Mouse (Mus musculus): ENCODE measurements at regions not wholly inside any gene's neighbourhood (a gene's known extent, or its start where the extent isn't known, plus 50 kb on each side); places are given as distances from the start of the nearest gene placed in this dataset.

DNA sequence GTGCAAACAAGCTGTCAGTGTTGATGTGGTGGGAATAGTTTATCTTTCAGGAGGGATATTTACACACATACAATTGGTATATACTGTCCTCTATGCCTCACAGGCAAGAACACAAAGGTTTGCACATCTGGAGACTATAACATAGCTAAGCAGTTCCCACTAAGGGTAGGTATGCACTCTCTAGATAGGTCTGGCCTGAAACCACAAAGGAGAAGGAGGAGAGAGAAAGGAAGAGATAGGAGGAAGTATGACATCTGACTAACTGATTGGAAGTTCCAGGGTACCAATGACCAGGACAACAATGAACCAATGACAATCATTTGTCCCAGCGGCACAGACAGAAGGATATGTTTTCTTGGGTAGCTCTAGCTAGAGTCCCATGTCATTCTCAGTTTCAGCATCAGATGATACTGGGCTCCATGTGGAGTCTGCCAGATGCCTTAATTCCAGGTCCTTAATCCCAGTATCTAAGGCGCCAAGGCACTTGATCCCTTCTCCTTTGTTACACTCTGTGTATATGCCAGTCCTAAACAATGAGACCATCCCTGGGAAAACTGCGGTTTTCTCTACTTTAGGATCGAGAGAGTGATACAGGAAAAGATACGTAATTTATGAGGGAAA lies 168.5 kb downstream of the Cd83 start:
- peaks cover 0 to 5% of the 10 kb centered on the region in 2 experiments; a peak in 1 of 4 replicates for H3K4me1 ChIP-seq (ENCODE audit: control insufficient read depth in 2 of 2, insufficient read depth in 2 of 2, low read length in 2 of 2)
- no peaks in the 10 kb centered on the region for H3K9me3 ChIP-seq (ENCODE audit: control insufficient read depth, low read length)
- no peak overlapping the region for H3K4me2 ChIP-seq (ENCODE audit: low read length)
- no peaks in the 10 kb centered on the region for H3K36me3 ChIP-seq (ENCODE audit: control insufficient read depth, insufficient read depth, low read length)
- 79% methylated on average over 5 of the region's 5 CpGs for WGBS
- no peak overlapping the region for H3K4me3 ChIP-seq (ENCODE audit: control insufficient read depth in 1 of 2, insufficient read depth in 1 of 2, low read depth in 1 of 2, low read length in 2 of 2)
- H3K9ac ChIP-seq (ENCODE audit: low read length): no peak overlapping the region
- no peak overlapping the region for H3K27ac ChIP-seq (replicated peaks in 1 of 2; ENCODE audit: control insufficient read depth in 1 of 2, insufficient read depth in 1 of 2, low read depth in 2 of 2, low read length in 2 of 2)
- H3K27me3 ChIP-seq (ENCODE audit: control insufficient read depth, insufficient read depth, low read length): no peaks in the 10 kb centered on the region
- ATAC-seq (ENCODE audit: insufficient number of reproducible peaks, insufficient read depth, low FRiP score, low read depth): no peak

- no peak overlapping the region for H3K4me2 ChIP-seq (ENCODE audit: low read length)
- H3K9me3 ChIP-seq (ENCODE audit: control insufficient read depth, low read length): no peaks in the 10 kb centered on the region
- H3K4me3 ChIP-seq (ENCODE audit: control insufficient read depth in 1 of 2, insufficient read depth in 1 of 2, low read depth in 1 of 2, low read length in 2 of 2): no peak overlapping the region
- no peak for ATAC-seq (ENCODE audit: insufficient number of reproducible peaks, insufficient read depth, low FRiP score, low read depth)
- no peak overlapping the region for H3K9ac ChIP-seq (ENCODE audit: low read length)
- no peaks in the 10 kb centered on the region for H3K36me3 ChIP-seq (ENCODE audit: control insufficient read depth, insufficient read depth, low read length)
- peaks cover 0 to 5% of the 10 kb centered on the region in 2 experiments; a peak in 1 of 4 replicates for H3K4me1 ChIP-seq (ENCODE audit: control insufficient read depth in 2 of 2, insufficient read depth in 2 of 2, low read length in 2 of 2)
- no peaks in the 10 kb centered on the region for H3K27me3 ChIP-seq (ENCODE audit: control insufficient read depth, insufficient read depth, low read length)
- no peak overlapping the region for H3K27ac ChIP-seq (replicated peaks in 1 of 2; ENCODE audit: control insufficient read depth in 1 of 2, insufficient read depth in 1 of 2, low read depth in 2 of 2, low read length in 2 of 2)
- 89% methylated on average over 10 of the region's 10 CpGs for WGBS
These were observed 170.3 kb downstream of the Cd83 start for GRCm38 (mm10) chr13:43954714-43955393.

DNA sequence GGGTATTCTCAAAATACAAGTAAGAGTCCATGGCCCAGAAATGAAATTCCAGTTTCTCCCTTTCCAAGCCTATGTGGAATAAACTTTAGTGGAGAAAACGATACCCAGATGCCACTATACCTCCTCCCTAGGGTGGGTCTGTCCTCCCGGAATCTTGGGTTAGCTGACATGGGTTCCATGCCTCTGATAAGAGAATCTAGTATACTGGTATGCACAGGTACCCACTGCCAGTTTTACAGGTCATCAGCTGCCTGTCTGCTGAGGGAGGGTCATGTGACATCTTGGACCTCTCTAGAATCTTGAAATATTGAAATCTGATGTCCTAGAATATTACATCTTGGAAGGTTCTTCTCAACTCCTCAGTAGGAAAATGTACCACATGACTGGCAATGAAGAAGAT lies 172.5 kb downstream of the Cd83 start:
- no peak overlapping the region for H3K27ac ChIP-seq (replicated peaks in 1 of 2; ENCODE audit: control insufficient read depth in 1 of 2, insufficient read depth in 1 of 2, low read depth in 2 of 2, low read length in 2 of 2)
- H3K36me3 ChIP-seq (ENCODE audit: control insufficient read depth, insufficient read depth, low read length): no peaks in the 10 kb centered on the region
- H3K4me1 ChIP-seq (ENCODE audit: control insufficient read depth in 2 of 2, insufficient read depth in 2 of 2, low read length in 2 of 2): no peaks in the 10 kb centered on the region
- no peak for ATAC-seq (ENCODE audit: insufficient number of reproducible peaks, insufficient read depth, low FRiP score, low read depth)
- WGBS: 80% methylated on average over 2 of the region's 2 CpGs
- no peak overlapping the region for H3K4me2 ChIP-seq (ENCODE audit: low read length)
- no peaks in the 10 kb centered on the region for H3K27me3 ChIP-seq (ENCODE audit: control insufficient read depth, insufficient read depth, low read length)
- no peak overlapping the region for H3K4me3 ChIP-seq (ENCODE audit: control insufficient read depth in 1 of 2, insufficient read depth in 1 of 2, low read depth in 1 of 2, low read length in 2 of 2)
- no peak overlapping the region for H3K9ac ChIP-seq (ENCODE audit: low read length)
- no peaks in the 10 kb centered on the region for H3K9me3 ChIP-seq (ENCODE audit: control insufficient read depth, low read length)

GRCm38 (mm10) chr13:43959121-43959572 lies 174.6 kb downstream of the Cd83 start:
- H3K27ac ChIP-seq (replicated peaks in 1 of 2; ENCODE audit: control insufficient read depth in 1 of 2, insufficient read depth in 1 of 2, low read depth in 2 of 2, low read length in 2 of 2): no peak overlapping the region
- H3K9ac ChIP-seq (ENCODE audit: low read length): no peak overlapping the region
- H3K4me2 ChIP-seq (ENCODE audit: low read length): no peak overlapping the region
- 57% methylated on average over 9 of the region's 9 CpGs for WGBS
- H3K36me3 ChIP-seq (ENCODE audit: control insufficient read depth, insufficient read depth, low read length): no peaks in the 10 kb centered on the region
- H3K27me3 ChIP-seq (ENCODE audit: control insufficient read depth, insufficient read depth, low read length): no peaks in the 10 kb centered on the region
- no peaks in the 10 kb centered on the region for H3K4me1 ChIP-seq (ENCODE audit: control insufficient read depth in 2 of 2, insufficient read depth in 2 of 2, low read length in 2 of 2)
- no peak for ATAC-seq (ENCODE audit: insufficient number of reproducible peaks, insufficient read depth, low FRiP score, low read depth)
- H3K9me3 ChIP-seq (ENCODE audit: control insufficient read depth, low read length): no peaks in the 10 kb centered on the region
- H3K4me3 ChIP-seq (ENCODE audit: control insufficient read depth in 1 of 2, insufficient read depth in 1 of 2, low read depth in 1 of 2, low read length in 2 of 2): no peak overlapping the region

DNA sequence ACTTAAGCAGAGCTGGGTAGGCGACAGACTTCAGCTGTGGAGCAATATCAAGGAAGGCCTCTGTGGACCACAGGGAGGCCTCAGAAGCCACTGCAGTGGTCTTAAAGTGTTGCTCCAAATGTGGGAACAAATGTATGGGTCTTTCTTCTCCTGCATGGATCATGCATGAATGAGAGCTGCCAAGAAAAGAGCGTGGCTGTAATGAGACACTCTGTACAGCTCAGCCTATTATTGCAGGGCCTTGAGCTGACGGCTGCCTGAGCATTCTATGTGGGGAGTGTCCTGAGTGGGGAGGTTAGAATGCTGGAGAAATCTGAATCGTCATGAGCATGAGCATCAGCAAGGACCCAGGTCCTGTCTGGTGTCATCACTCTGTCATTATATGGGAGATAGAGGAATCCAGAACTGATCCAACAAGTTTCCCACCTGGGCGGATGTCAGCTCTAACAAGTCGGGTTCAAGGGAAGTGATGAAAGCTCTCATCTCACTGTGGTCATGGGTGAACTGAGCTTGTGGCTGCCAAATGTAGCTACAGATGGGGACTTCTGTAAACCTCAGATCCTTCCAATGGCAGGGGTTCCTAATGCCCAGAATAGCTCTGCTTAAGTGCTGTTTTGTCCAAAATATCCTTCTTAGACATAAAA lies 176.6 kb downstream of the Cd83 start:
- H3K9me3 ChIP-seq (ENCODE audit: control insufficient read depth, low read length): no peaks in the 10 kb centered on the region
- no peaks in the 10 kb centered on the region for H3K27me3 ChIP-seq (ENCODE audit: control insufficient read depth, insufficient read depth, low read length)
- H3K27ac ChIP-seq (replicated peaks in 1 of 2; ENCODE audit: control insufficient read depth in 1 of 2, insufficient read depth in 1 of 2, low read depth in 2 of 2, low read length in 2 of 2): no peak overlapping the region
- H3K4me2 ChIP-seq (ENCODE audit: low read length): no peak overlapping the region
- no peak overlapping the region for H3K9ac ChIP-seq (ENCODE audit: low read length)
- 58% methylated on average over 6 of the region's 6 CpGs for WGBS
- no peak overlapping the region for H3K4me3 ChIP-seq (ENCODE audit: control insufficient read depth in 1 of 2, insufficient read depth in 1 of 2, low read depth in 1 of 2, low read length in 2 of 2)
- H3K36me3 ChIP-seq (ENCODE audit: control insufficient read depth, insufficient read depth, low read length): no peaks in the 10 kb centered on the region
- ATAC-seq (ENCODE audit: insufficient number of reproducible peaks, insufficient read depth, low FRiP score, low read depth): no peak
- peaks cover 0 to 2% of the 10 kb centered on the region in 2 experiments; a peak in 1 of 4 replicates for H3K4me1 ChIP-seq (ENCODE audit: control insufficient read depth in 2 of 2, insufficient read depth in 2 of 2, low read length in 2 of 2)

- Histone ChIP-seq H3K4me2 (ENCODE audit: low read length) (no peak overlapping the region), H3K36me3 (ENCODE audit: control insufficient read depth, insufficient read depth, low read length) (no peaks in the 10 kb centered on the region), H3K4me3 (ENCODE audit: control insufficient read depth in 1 of 2, insufficient read depth in 1 of 2, low read depth in 1 of 2, low read length in 2 of 2) (no peak overlapping the region), H3K4me1 (ENCODE audit: control insufficient read depth in 2 of 2, insufficient read depth in 2 of 2, low read length in 2 of 2) (peaks cover 0 to 2% of the 10 kb centered on the region in 2 experiments; a peak in 1 of 4 replicates), H3K9ac (ENCODE audit: low read length) (no peak overlapping the region), H3K27me3 (ENCODE audit: control insufficient read depth, insufficient read depth, low read length) (no peaks in the 10 kb centered on the region), H3K27ac (replicated peaks in 1 of 2; ENCODE audit: control insufficient read depth in 1 of 2, insufficient read depth in 1 of 2, low read depth in 2 of 2, low read length in 2 of 2) (no peak overlapping the region), H3K9me3 (ENCODE audit: control insufficient read depth, low read length) (no peaks in the 10 kb centered on the region)
- 75% methylated on average over 3 of the region's 3 CpGs for WGBS
- ATAC-seq (ENCODE audit: insufficient number of reproducible peaks, insufficient read depth, low FRiP score, low read depth): no peak
These were observed 177.4 kb downstream of the Cd83 start for GRCm38 (mm10) chr13:43961987-43962386.

GRCm38 (mm10) chr13:43963321-43963720 lies 178.7 kb downstream of the Cd83 start:
- Histone ChIP-seq H3K27me3 (ENCODE audit: control insufficient read depth, insufficient read depth, low read length) (no peaks in the 10 kb centered on the region), H3K9me3 (ENCODE audit: control insufficient read depth, low read length) (no peaks in the 10 kb centered on the region), H3K36me3 (ENCODE audit: control insufficient read depth, insufficient read depth, low read length) (no peaks in the 10 kb centered on the region), H3K4me1 (ENCODE audit: control insufficient read depth in 2 of 2, insufficient read depth in 2 of 2, low read length in 2 of 2) (peaks cover 0 to 2% of the 10 kb centered on the region in 2 experiments; a peak in 1 of 4 replicates), H3K27ac (replicated peaks in 1 of 2; ENCODE audit: control insufficient read depth in 1 of 2, insufficient read depth in 1 of 2, low read depth in 2 of 2, low read length in 2 of 2) (no peak overlapping the region), H3K9ac (ENCODE audit: low read length) (no peak overlapping the region), H3K4me2 (ENCODE audit: low read length) (no peak overlapping the region), H3K4me3 (ENCODE audit: control insufficient read depth in 1 of 2, insufficient read depth in 1 of 2, low read depth in 1 of 2, low read length in 2 of 2) (no peak overlapping the region)
- ATAC-seq (ENCODE audit: insufficient number of reproducible peaks, insufficient read depth, low FRiP score, low read depth): no peak
- WGBS: 73% methylated on average over 3 of the region's 3 CpGs
